Mouse (Mus musculus) kidney, adult 2 months (tissue): ENCODE measurements around the gene Wdr82. TPM values are rescaled to one million over a fixed set of nuclear protein-coding genes. Genes with fewer than 3 reads are reported as not detected.
"Not testable (repeated sequence)": the region's sequence is repeated elsewhere in the genome, so short reads cannot be mapped to it uniquely, and the experiment has no call there.

ENCODE experiments used
- DNase-seq: peaks from one replicate; pipeline ENCODE4 v3.0.0; 2021
- H3K27ac ChIP-seq: fragments of 200-500 bp; 2 replicates; pipeline ENCODE4 v1.5.1; 2012; ENCODE audit warnings: low read depth, low read length, control low read depth, inconsistent platforms; ENCODE audit not compliant: insufficient read depth
- H3K27me3 ChIP-seq: fragments of 200-500 bp; replicated peaks from 2 replicates; pipeline ENCODE4 v1.6.1; 2012; ENCODE audit warnings: mild to moderate bottlenecking, moderate library complexity, low read length, inconsistent platforms; ENCODE audit not compliant: control insufficient read depth, insufficient read depth
- H3K36me3 ChIP-seq: fragments of 200-500 bp; 2 replicates; pipeline ENCODE4 v1.6.1; 2012; ENCODE audit warnings: mild to moderate bottlenecking, moderate library complexity, low read length, inconsistent platforms; ENCODE audit not compliant: control insufficient read depth, insufficient read depth
- H3K4me1 ChIP-seq: fragments of 200-500 bp; 2 replicates; pipeline ENCODE4 v1.6.1; 2011; ENCODE audit warnings: low read length; ENCODE audit not compliant: control insufficient read depth, insufficient read depth
- H3K4me3 ChIP-seq: fragments of 200-500 bp; 2 replicates; pipeline ENCODE4 v1.5.1; 2011; ENCODE audit warnings: mild to moderate bottlenecking, low read depth, low read length, control low read depth; ENCODE audit not compliant: insufficient read depth
- CTCF ChIP-seq: fragments of 200-500 bp; conservative IDR thresholded peaks from 2 replicates; pipeline ENCODE4 v1.5.1; 2011; ENCODE audit warnings: low read depth, mild to moderate bottlenecking, control low read depth, low read length, moderate library complexity, mixed read lengths; ENCODE audit not compliant: insufficient read depth, insufficient read length
- POLR2A ChIP-seq: fragments of 200-500 bp; IDR thresholded peaks from one replicate; pipeline ENCODE4 v1.6.1; 2011; ENCODE audit warnings: low read depth, low read length, control low read depth
- WGBS: fragments of 180-500 bp; shearing (Covaris S2); methylation state at CpG from one replicate; pipeline ENCODE4 v1.1.7; 2018; 5-methylcytosine and 5-hydroxymethylcytosine counted together
- polyA plus RNA-seq: library from polyadenylated mRNA; depleted of rRNA; stranded (reverse); fragments of >200 nt; gene quantifications from 2 replicates; pipeline ENCODE4 v1.2.3, GENCODE M21; 2012

The Wdr82 gene
- polyA plus RNA-seq, 1 experiment = 38.9 TPM

DNA sequence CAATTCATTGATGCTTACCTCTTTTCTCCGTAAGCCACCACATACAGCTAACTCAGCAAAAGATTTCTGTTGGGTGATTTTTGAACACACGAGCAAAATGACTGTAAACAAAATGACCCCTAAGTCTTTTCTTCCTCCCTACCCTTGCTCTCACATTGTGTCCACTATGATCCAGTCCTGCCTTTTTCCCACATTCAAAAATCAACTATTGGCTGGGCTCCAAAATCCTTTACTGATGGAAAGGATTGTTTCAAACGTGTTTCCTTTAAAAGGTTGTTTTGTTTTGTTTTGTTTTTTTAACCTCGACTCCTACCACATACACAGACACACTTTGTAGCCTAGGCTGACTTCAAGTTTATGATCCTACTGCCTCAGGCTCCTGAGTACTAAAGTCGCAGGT lies 10.3 kb upstream of the Wdr82 start:
- WGBS = 23% methylated on average over 5 of the region's 5 CpGs
- peak overlapping the region; percentile 99 for H3K27ac ChIP-seq
- no peaks in the 10 kb centered on the region for H3K36me3 ChIP-seq
- H3K4me1 ChIP-seq = peaks cover 19% of the 10 kb centered on the region; the same call in 1 of the 2 replicates
- no peak for DNase-seq
- no peaks in the 10 kb centered on the region for H3K27me3 ChIP-seq
- H3K4me3 ChIP-seq = peak overlapping the region; percentile 67
- no peak for TF ChIP-seq CTCF
- no peak for TF ChIP-seq POLR2A

DNA sequence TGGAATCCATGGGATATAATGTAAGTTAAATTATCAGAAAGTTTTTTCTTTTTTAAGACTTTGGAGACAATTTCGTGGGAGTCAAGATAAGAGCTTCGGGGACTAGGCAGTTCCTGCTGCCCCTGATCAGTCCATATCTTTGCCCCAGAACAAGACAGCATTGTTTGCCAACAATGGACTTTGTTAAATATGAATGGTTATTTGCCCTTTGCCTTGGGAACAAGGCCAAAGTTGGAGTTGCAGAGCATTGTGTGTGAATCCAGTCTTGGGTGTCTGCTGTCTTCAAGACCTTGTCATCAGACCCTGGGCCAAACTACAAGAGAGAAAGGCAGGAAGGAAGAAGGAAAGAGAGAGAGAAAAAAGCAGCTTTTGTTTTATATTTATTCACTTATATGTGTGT lies 4.0 kb upstream of the Wdr82 start:
- no peak for TF ChIP-seq CTCF
- TF ChIP-seq POLR2A = no peak
- WGBS = 77% methylated on average over 2 of the region's 2 CpGs

DNA sequence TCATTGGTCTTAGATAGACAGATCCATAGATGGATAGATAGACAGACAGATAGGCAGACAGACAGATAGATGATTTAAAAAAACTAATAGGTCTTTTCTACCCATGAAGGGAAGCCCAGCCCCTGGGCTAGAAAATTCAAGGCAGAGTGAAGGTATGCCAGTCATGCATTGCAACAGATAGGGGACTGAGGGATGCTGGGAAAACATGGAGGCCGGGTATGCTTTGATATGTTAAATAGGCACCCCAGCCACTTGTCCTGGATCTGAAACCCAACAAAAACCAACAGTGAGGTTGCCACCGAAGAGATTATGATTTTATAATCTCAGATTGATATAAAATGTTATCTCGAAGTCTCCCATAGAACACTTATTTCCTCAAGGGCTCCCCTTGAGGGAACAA lies 3.5 kb upstream of the Wdr82 start:
- WGBS = 85% methylated on average over 3 of the region's 3 CpGs
- Histone ChIP-seq H3K27ac (no peak overlapping the region), H3K27me3 (no peaks in the 10 kb centered on the region), H3K36me3 (no peaks in the 10 kb centered on the region), H3K4me1 (peaks cover 7% of the 10 kb centered on the region), H3K4me3 (no peak overlapping the region)
- no peak for DNase-seq
- TF ChIP-seq POLR2A (no peak), CTCF (no peak)

More for the DNA sequence above, 4.0 kb upstream of the Wdr82 start:
- Histone ChIP-seq H3K27me3 (no peaks in the 10 kb centered on the region), H3K4me3 (no peak overlapping the region), H3K4me1 (peaks cover 7% of the 10 kb centered on the region), H3K36me3 (no peaks in the 10 kb centered on the region), H3K27ac (no peak overlapping the region)
- no peak for DNase-seq

DNA sequence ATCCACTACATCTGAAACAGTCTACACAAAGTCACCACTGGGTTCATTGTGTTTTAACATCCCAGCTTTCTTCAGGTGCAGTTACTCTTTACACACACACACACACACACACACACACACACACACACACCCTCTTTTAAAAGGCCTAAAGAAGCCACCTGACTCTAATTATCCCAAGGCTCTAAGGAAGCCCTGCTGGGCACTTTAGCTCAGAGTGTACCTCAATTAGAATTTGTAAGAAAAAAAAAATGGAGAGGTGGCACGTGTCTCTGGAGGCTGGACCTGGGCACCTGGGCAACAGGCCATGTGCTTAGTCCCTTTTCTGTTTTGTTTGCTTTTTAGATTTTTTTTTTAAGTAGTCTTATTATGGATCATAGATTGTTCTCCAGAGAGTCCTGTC lies 3.0 kb upstream of the Wdr82 start:
- Histone ChIP-seq H3K27me3 (no peaks in the 10 kb centered on the region), H3K36me3 (no peaks in the 10 kb centered on the region), H3K27ac (no peak overlapping the region), H3K4me1 (peaks cover 7% of the 10 kb centered on the region), H3K4me3 (no peak overlapping the region)
- WGBS = 32% methylated on average over 1 of the region's 1 CpGs
- TF ChIP-seq POLR2A (no peak), CTCF (no peak)
- DNase-seq = no peak

DNA sequence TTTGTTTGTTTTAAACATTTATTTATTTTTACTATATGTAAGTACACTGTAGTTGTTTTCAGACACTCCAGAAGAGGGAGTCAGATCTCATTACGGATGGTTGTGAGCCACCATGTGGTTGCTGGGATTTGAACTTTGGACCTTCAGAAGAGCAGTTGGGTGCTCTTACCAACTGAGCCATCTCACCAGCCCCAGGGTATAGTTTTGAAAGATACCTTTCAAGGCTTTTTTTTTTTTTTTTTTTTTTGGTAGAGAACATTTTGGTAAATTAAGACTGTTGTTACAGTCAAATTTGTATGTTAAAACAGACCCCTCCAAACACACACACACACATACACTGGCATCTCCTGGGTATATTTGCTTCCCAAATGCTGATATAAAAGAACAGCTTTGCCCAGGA lies 1.7 kb upstream of the Wdr82 start:
- H3K4me3 ChIP-seq, H3K27ac ChIP-seq, H3K27me3 ChIP-seq, DNase-seq, H3K36me3 ChIP-seq: not testable (repeated sequence)
- 40% methylated on average over 1 of the region's 1 CpGs for WGBS
- peaks cover 10% of the 10 kb centered on the region for H3K4me1 ChIP-seq

DNA sequence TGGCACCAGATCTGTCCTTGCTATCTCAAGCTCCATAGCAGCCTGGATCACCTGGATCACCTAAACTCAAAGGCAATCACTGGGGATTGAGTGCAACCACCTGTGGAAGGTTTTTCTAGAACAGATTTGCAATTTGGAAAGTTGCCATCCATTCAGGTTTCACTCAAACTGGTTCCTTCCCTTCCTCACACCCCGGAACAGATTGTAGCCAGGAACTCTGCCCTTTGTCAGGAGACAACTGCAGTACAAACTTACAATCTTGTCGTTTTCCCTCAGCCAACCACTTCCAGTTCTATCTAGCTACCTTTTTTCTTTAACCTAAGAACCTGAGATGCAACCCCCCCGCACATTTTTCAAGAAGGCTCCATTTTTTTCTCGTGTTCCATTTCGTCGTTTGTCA lies 811 bp upstream of the Wdr82 start:
- TF ChIP-seq POLR2A = no peak
- no peak for TF ChIP-seq CTCF

DNA sequence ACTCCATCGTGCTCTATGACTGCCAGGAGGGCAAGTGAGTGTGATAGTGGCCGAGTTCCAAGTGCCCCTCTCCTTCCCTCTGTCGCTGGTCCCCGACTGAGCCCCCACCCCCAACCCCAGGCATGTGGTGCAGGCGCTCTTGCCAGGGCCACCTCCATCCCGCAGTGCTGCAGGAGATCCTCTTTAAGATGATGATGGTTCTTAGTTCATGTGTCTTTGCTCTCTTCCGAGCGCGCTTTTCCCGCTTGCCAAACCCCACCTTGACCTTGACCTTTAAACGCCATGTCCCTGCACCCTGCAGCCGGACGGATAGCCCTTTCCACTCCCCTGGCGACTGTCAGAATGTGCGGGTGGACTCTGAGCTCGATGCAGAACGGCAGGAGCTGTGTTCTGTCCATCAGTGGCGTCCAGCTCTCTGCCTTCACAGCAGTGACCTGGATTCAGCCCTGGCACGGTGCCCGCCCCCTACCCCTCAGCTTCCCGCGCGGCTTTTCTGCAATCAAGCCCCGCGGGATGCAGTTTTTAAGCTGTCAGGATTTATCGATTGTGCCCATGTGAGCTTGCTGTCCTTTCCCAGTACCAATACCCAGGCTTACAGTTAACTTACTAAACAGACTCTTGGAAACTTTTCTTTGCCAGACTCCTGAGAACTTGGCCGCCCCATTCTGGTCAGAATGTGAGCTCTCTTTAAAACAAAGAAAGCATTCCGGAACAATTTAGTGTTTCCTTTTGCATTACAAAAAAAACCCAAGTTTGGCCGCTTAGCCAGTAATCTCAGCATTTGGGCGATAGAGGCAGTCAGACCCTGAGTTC lies 824 bp downstream of the Wdr82 start:
- peaks cover 24% of the 10 kb centered on the region for H3K4me1 ChIP-seq
- TF ChIP-seq CTCF (no peak), POLR2A (no peak)
- DNase-seq = peak; percentile 91
- H3K4me3 ChIP-seq = peak overlapping the region; percentile 80
- H3K27me3 ChIP-seq = no peaks in the 10 kb centered on the region
- no peaks in the 10 kb centered on the region for H3K36me3 ChIP-seq
- 1% methylated on average over 30 of the region's 30 CpGs for WGBS
- H3K27ac ChIP-seq = peak overlapping the region; percentile 94

More for the DNA sequence above, 811 bp upstream of the Wdr82 start:
- H3K27me3 ChIP-seq = no peaks in the 10 kb centered on the region
- no peak overlapping the region for H3K4me3 ChIP-seq
- no peaks in the 10 kb centered on the region for H3K36me3 ChIP-seq
- peak overlapping the region; percentile 1; the same call in 1 of the 2 replicates for H3K27ac ChIP-seq
- H3K4me1 ChIP-seq = peaks cover 16% of the 10 kb centered on the region
- DNase-seq = peak; percentile 68
- WGBS = 27% methylated on average over 6 of the region's 6 CpGs
